Mouse (Mus musculus): ENCODE data around the gene Actr1a. TPM values are rescaled to one million over a fixed set of nuclear protein-coding genes. Genes with fewer than 3 reads are reported as not detected.
A peak's percentile ranks its signal among the peaks of the same experiment; 100 is the strongest.

Gene Actr1a
- polyA plus RNA-seq, 1 experiment = not detected

DNA sequence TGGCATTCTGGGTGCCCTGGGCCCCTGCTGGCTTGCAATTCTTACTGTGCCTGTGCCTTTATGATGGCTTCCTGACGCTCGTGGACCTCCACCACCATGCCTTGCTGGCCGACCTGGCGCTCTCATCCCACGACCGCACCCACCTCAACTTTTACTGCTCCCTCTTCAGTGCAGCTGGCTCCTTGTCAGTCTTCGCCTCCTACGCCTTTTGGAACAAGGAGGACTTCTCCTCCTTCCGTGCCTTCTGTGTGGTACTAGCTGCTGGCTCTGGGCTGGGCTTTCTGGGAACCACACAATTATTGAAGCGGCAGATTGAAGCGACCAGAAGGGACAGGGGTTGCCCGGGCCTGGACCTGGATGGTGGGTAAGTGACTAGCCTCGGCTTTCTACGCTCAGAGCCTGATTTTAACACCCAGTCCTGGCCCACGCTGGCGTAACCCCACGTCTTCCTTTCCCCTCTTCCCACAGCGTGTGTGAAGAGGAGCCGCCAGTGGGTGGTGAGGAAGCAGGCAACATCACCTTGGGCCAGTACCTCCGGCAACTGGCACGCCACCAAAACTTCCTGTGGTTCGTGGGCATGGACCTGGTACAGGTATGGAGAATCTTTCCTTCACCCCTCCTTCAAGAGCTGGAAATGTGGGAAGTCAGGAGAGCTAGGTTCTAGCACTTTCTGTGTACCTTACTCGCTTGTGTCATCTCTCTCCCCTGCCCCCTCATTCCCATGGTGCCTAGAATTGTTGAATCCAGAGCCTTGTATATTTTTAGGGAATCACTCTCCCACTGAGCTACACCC lies 27.6 kb downstream of the Actr1a start:
- Histone ChIP-seq H3K4me1 (ENCODE audit: control insufficient read depth, insufficient read depth, low read length) (peaks cover 16% of the 10 kb centered on the region), H3K4me3 (ENCODE audit: insufficient read depth, low read depth, low read length) (no peak overlapping the region), H3K27ac (ENCODE audit: insufficient read depth, low read depth, low read length) (peak overlapping the region; percentile 49; the same call in 1 of the 2 replicates)
- TF ChIP-seq POLR2A (IDR thresholded peaks at IDR 0.05; ENCODE audit: insufficient read depth, low read depth, low read length) = no peak
- WGBS = 66% methylated on average over 23 of the region's 23 CpGs

DNA sequence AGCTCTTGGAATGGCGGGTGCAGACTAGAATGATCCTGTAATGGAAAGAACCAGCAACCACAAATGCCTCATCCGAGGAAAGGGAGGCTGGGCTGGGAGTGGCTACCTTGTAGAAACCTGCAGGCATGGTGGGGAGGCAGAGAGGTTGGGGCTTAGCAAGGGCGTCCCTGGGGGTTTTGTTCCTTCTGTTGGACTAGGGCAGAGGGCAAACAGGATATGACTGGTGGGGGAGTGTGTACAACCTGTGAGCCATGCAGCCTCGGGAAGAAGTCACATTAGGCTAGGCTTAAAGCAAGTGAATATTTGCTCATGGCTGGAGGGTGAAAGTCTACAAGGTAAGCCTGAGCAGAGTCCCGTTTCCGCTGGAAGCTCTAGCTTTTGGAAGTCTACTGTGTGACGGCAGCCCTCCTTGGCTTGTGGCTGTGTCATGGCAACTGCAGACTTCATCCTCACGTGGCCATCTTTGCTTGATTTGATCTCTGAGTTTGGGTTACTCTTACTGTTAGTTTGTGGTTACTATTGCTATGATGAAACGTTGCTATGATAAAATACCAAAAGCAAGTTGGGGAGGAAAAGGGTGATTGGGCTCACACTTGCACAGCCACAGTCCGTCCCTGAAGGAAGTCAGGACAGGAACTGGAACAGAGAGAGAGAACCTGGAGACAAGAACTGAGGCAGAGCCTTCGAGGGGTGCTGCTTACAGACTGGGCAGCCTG lies 32.1 kb downstream of the Actr1a start:
- Histone ChIP-seq H3K4me3 (ENCODE audit: insufficient read depth, low read depth, low read length) (no peak overlapping the region), H3K27ac (ENCODE audit: insufficient read depth, low read depth, low read length) (no peak overlapping the region), H3K4me1 (ENCODE audit: control insufficient read depth, insufficient read depth, low read length) (peaks cover 18% of the 10 kb centered on the region)
- TF ChIP-seq CTCF (IDR thresholded peaks at IDR 0.05; ENCODE audit: insufficient read depth, low read depth, low read length) (no peak), POLR2A (IDR thresholded peaks at IDR 0.05; ENCODE audit: insufficient read depth, low read depth, low read length) (no peak)
- WGBS = 86% methylated on average over 11 of the region's 11 CpGs

DNA sequence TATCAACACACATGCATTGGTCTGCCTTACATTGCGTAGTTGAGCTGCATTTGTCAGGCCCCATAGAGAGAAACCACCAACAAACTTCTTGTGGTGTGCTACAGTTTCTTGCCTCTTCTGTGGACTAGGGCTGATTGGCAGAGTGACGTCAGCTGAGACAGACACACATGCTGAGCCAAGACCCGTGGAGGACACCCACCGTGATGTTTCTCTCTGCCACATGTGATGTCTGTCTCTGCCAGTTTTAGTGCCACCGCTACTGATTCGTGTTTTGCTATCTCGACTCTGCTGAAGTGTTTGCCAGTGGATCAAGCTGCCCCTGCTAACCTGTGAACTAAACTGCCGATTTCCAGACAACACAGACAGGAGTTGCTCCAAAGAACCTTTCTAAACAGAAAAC lies 33.4 kb downstream of the Actr1a start:
- Histone ChIP-seq H3K27ac (ENCODE audit: insufficient read depth, low read depth, low read length) (no peak overlapping the region), H3K4me3 (ENCODE audit: insufficient read depth, low read depth, low read length) (no peak overlapping the region), H3K4me1 (ENCODE audit: control insufficient read depth, insufficient read depth, low read length) (peaks cover 11% of the 10 kb centered on the region)
- no peak for TF ChIP-seq POLR2A (IDR thresholded peaks at IDR 0.05; ENCODE audit: insufficient read depth, low read depth, low read length)
- 71% methylated on average over 8 of the region's 8 CpGs for WGBS

DNA sequence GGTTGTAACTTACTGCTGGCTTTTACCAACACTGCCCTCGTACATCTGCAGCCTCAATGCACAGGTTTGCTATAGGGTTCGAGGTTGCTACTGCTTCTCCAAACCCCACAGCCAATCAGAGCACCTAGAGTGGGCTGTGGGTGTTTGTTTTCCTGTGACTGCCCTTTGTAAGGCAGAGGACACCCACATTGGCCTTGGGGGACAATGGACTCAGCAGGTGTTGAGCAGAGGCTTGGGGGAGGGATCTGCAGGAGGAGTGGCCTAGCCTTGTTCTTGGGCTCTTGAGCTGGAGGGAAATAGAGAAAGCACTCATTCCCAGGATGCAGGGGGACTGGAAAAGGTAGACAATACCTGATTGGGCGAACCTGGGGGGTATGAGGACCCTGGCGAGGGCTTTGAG lies 37.2 kb downstream of the Actr1a start:
- Histone ChIP-seq H3K4me1 (ENCODE audit: control insufficient read depth, insufficient read depth, low read length) (peaks cover 11% of the 10 kb centered on the region), H3K4me3 (ENCODE audit: insufficient read depth, low read depth, low read length) (no peak overlapping the region), H3K27ac (ENCODE audit: insufficient read depth, low read depth, low read length) (no peak overlapping the region)
- WGBS = 72% methylated on average over 4 of the region's 4 CpGs
- TF ChIP-seq CTCF (IDR thresholded peaks at IDR 0.05; ENCODE audit: insufficient read depth, low read depth, low read length) (no peak), POLR2A (IDR thresholded peaks at IDR 0.05; ENCODE audit: insufficient read depth, low read depth, low read length) (no peak)

DNA sequence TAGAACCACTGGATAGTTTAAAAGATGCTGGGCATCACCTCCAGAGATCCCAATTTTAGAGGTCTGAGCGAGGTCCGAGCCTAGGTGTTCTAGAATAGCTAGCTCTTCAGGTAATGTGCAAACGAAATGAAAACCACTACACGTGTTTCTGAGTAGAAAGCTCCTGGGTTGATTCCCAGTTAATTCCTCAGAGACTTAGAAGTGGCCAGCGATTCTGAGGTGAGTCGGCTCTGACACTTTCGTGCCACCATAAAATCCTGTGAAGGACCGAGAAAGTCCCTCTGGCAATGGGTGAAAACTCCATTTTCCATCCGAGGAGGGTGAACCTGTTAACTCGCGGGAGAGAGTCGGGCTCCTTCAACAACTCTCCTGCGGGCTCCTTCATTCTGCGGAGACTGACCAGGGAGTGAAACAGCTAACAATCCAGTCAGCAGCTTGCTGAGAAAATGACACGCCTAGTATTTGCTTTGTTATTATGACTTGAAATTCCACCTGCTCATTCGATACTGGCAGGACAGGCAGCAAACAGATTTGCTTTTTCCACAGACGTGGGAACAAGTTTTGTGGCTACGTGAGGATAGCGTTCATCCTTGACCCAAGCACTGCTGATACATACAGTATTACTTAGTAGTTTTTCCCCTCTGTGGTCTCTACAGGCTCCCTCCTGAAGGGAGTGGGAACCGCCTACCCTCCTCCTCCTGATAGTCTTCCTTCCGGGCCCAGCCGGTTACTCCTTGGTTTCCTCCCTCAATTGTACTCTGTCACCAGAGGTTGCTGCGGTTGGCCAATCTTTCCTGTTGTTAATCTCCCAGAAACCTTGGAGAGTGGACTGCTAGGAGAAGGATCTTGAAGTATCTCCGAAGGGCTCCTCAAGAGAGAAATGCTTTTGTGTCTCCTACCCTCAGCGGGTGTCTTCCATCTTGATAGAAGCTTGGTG lies 37.9 kb downstream of the Actr1a start:
- Histone ChIP-seq H3K27ac (ENCODE audit: insufficient read depth, low read depth, low read length) (no peak overlapping the region), H3K4me1 (ENCODE audit: control insufficient read depth, insufficient read depth, low read length) (peaks cover 11% of the 10 kb centered on the region), H3K4me3 (ENCODE audit: insufficient read depth, low read depth, low read length) (peak overlapping the region; percentile 65)
- no peak for TF ChIP-seq CTCF (IDR thresholded peaks at IDR 0.05; ENCODE audit: insufficient read depth, low read depth, low read length)
- TF ChIP-seq POLR2A (IDR thresholded peaks at IDR 0.05; ENCODE audit: insufficient read depth, low read depth, low read length) = no peak
- 27% methylated on average over 25 of the region's 25 CpGs for WGBS

DNA sequence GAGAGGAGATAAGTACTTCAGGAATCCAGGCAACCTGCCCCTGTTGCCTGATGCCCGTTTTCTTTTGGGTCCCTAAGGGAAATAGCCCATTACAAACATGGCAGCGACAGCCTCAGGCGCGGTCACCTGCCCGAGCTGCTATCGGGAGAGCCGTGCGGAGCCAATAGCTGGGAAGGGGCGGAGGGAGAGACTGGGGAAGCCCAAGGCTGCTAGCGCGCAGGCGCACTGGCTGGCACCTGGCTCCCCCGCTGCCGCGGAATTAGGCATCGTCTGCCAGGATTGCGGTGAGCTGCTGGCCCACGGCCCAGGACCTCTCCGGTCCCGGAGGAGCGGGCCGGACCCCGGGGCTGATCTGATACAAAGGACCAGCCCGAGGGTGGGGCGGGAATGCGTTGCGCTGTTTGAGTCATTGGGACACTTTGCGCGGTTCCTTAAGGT lies 38.8 kb downstream of the Actr1a start:
- TF ChIP-seq POLR2A (IDR thresholded peaks at IDR 0.05; ENCODE audit: insufficient read depth, low read depth, low read length) (peak; percentile 56), CTCF (IDR thresholded peaks at IDR 0.05; ENCODE audit: insufficient read depth, low read depth, low read length) (no peak)
- Histone ChIP-seq H3K4me3 (ENCODE audit: insufficient read depth, low read depth, low read length) (peak overlapping the region; percentile 65), H3K27ac (ENCODE audit: insufficient read depth, low read depth, low read length) (no peak overlapping the region), H3K4me1 (ENCODE audit: control insufficient read depth, insufficient read depth, low read length) (peaks cover 11% of the 10 kb centered on the region)
- under 1% methylated on average over 29 of the region's 29 CpGs for WGBS

DNA sequence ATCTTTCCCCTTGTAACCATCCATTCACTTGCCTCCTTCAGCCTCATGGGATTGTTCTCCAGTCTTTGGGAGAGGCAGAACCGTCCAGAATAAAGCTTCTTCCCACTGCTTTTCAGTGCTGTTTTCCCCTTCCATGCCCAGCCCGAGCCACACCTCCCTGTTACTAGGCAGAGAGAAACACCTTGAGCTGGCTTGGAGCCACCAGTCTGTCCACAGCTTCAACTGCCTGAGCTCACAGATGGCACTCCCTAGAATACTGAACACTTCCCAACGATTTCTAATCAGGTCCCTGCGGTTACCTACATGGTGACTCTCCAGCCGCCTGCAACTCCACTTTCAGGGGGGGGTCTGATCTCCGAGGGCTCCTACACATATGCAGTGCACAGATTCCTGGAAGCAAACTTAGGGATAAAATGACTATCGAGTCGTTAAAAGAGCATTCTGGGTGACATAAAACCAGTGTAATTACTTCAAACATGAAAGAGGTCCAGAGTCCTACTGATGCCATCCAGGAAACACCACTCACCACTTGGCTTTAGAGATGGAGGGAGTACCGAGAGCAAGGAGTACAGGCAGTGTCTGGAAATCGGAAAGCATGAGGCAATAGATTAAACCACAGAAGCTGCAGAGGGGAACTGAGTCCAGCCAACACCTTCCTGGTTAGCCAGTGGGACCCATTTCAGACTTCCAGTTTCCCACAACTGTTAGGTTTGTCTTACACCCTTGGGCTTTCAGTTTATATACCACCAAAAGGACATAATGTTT lies 45.2 kb downstream of the Actr1a start, which contains the start of gene 2310034G01Rik:
2310034G01Rik (minus strand) TSS at position 135 of the 765 bp plus-strand sequence.
- Histone ChIP-seq H3K4me1 (ENCODE audit: control insufficient read depth, insufficient read depth, low read length) (peaks cover 8% of the 10 kb centered on the region; the same call in 1 of the 2 replicates), H3K27ac (ENCODE audit: insufficient read depth, low read depth, low read length) (peak within 1 kb of the TSS; percentile 18), H3K4me3 (ENCODE audit: insufficient read depth, low read depth, low read length) (peak within 1 kb of the TSS; percentile 54)
- 57% methylated on average over 10 of the region's 10 CpGs for WGBS
- TF ChIP-seq POLR2A (IDR thresholded peaks at IDR 0.05; ENCODE audit: insufficient read depth, low read depth, low read length) = no peak
- no peak for TF ChIP-seq CTCF (IDR thresholded peaks at IDR 0.05; ENCODE audit: insufficient read depth, low read depth, low read length)

DNA sequence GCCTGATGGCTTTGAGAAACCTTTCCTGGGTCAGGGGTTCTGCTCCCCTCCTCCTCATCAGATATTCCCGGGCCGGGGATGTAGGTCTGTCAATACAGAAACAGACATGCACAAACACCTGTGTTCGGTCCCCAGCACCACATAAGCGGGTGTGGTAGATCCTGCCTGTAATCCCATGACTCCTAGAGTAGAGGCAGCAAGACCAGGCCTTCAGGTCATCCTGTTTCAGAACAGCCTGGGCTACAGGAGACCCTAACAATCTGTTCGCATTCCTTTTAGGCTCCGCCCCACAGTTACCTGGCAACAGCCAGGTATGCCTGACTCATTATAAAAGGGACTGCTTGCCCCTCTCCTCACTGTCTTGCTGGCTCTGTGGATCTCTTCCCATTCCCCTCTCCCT lies 46.0 kb downstream of the Actr1a start:
- H3K27ac ChIP-seq (ENCODE audit: insufficient read depth, low read depth, low read length) = no peak overlapping the region; the same call in 1 of the 2 replicates
- peak overlapping the region; percentile 54 for H3K4me3 ChIP-seq (ENCODE audit: insufficient read depth, low read depth, low read length)
- WGBS = 27% methylated on average over 6 of the region's 6 CpGs
- no peak for TF ChIP-seq POLR2A (IDR thresholded peaks at IDR 0.05; ENCODE audit: insufficient read depth, low read depth, low read length)
- TF ChIP-seq CTCF (IDR thresholded peaks at IDR 0.05; ENCODE audit: insufficient read depth, low read depth, low read length) = no peak
- H3K4me1 ChIP-seq (ENCODE audit: control insufficient read depth, insufficient read depth, low read length) = peaks cover 8% of the 10 kb centered on the region; the same call in 1 of the 2 replicates
